Mouse (Mus musculus) embryonic facial prominence, embryonic 13.5 days (tissue): Measurements from ENCODE around the gene Arhgef19. TPM values are rescaled to one million over a fixed set of nuclear protein-coding genes. Genes with fewer than 3 reads are reported as not detected.

ENCODE experiments used
- ATAC-seq: fragments of 200-750 bp; cut with Nextera tagmentation; 2 replicates; pipeline ENCODE4 v1.8.0; 2017; ENCODE audit warnings: low read depth; ENCODE audit not compliant: insufficient number of reproducible peaks, insufficient read depth, low FRiP score, low TSS enrichment
- H3K27ac ChIP-seq: fragments of 300-500 bp; sonication (generic); 2 replicates; pipeline ENCODE4 v1.5.1; 2015; ENCODE audit warnings: moderate library complexity, mild to moderate bottlenecking, inconsistent platforms
- H3K27me3 ChIP-seq: fragments of 300-500 bp; sonication (generic); 2 replicates; pipeline ENCODE4 v1.6.1; 2015; ENCODE audit warnings: mild to moderate bottlenecking, inconsistent platforms
- H3K36me3 ChIP-seq: fragments of 300-500 bp; sonication (generic); 2 replicates; pipeline ENCODE4 v1.6.1; 2015; ENCODE audit warnings: mild to moderate bottlenecking, inconsistent platforms
- H3K4me1 ChIP-seq: fragments of 300-500 bp; sonication (generic); 2 replicates; pipeline ENCODE4 v1.6.1; 2015; ENCODE audit warnings: inconsistent platforms
- H3K4me2 ChIP-seq: fragments of 300-500 bp; sonication (generic); 2 replicates; pipeline ENCODE4 v1.6.1; 2015; ENCODE audit warnings: moderate library complexity, mild to moderate bottlenecking, inconsistent platforms
- H3K4me3 ChIP-seq: fragments of 300-500 bp; sonication (generic); 2 replicates; pipeline ENCODE4 v1.5.1; 2015; ENCODE audit warnings: mild to moderate bottlenecking, inconsistent platforms
- H3K9ac ChIP-seq: fragments of 300-500 bp; sonication (generic); 2 replicates; pipeline ENCODE4 v1.6.1; 2015; ENCODE audit warnings: mild to moderate bottlenecking, inconsistent platforms
- H3K9me3 ChIP-seq: fragments of 300-500 bp; sonication (generic); 2 replicates; pipeline ENCODE4 v1.6.1; 2016; ENCODE audit warnings: inconsistent platforms
- WGBS: fragments of 180-500 bp; shearing (Covaris S2); methylation state at CpG from one replicate; pipeline ENCODE4 v1.1.7; 2015; ENCODE audit warnings: mixed read lengths; 5-methylcytosine and 5-hydroxymethylcytosine counted together
- polyA plus RNA-seq: library from polyadenylated mRNA; unstranded; fragments of >200 nt; fragmentation: Nextera tagmentation; extraction: Ambion mirVana; gene quantifications from 2 replicates; pipeline ENCODE4 v1.2.1, GENCODE M21; 2015

Arhgef19 gene
- polyA plus RNA-seq, 1 experiment from 2014 or later, result 18.9 TPM

DNA sequence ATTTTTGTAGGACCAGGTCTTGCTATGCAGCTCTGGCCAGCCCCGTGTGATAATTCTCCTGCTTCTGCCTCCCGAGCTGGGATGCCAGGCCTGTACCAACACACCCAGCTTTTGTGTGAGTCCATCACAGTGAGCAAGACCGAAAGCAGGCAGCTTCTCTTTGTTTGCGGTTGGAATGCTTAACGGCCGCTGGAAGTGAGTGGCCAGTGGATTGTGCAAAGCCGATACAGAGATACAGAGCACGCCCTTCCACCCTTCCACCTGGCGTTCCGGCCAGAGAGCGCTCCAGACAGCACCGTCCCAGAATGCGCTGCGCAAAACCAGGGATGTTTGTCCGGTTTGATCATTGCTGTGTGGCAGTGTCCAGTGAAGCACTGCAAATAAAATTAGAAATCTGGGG is 40.0 kb downstream of the Arhgef19 start:
- Histone ChIP-seq H3K9me3 (no peaks in the 10 kb centered on the region), H3K4me2 (no peak overlapping the region), H3K27me3 (peaks cover 7% of the 10 kb centered on the region; the same call in 1 of the 2 replicates), H3K36me3 (no peaks in the 10 kb centered on the region), H3K4me3 (no peak overlapping the region), H3K9ac (no peak overlapping the region), H3K4me1 (peaks cover 29% of the 10 kb centered on the region), H3K27ac (no peak overlapping the region)
- ATAC-seq, result no peak
- 73% methylated on average over 15 of the region's 15 CpGs for WGBS

DNA sequence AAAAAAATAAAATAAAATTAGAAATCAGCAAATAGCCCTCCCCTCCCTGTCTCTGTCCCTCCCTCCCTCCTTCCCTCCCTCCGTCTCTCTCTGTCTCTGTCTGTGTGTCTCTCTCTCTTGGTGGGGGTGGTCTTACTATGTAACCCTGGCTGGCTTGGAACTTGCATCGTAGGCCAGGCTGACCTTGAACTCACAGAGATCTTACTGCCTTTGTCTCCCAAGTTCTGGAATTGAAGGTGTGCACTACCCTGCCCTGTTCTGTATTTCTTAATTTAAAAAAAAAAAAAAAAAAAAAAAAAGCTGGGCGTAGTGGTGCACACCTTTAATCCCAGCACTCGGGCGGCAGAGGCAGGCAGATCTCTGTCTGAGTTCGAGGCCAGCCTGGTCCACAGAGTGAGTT is 40.5 kb downstream of the Arhgef19 start:
- Histone ChIP-seq H3K27me3 (peaks cover 7% of the 10 kb centered on the region; the same call in 1 of the 2 replicates), H3K4me3 (no peak overlapping the region), H3K4me1 (peaks cover 24% of the 10 kb centered on the region)

GRCm38 (mm10) chr4:141280471-141280870 is 41.2 kb downstream of the Arhgef19 start:
- H3K4me3 ChIP-seq, result no peak overlapping the region
- no peak overlapping the region for H3K27ac ChIP-seq
- H3K9me3 ChIP-seq, result no peaks in the 10 kb centered on the region
- peaks cover 13% of the 10 kb centered on the region for H3K27me3 ChIP-seq
- ATAC-seq, result no peak
- no peak overlapping the region for H3K4me2 ChIP-seq
- WGBS, result 92% methylated on average over 1 of the region's 1 CpGs
- H3K4me1 ChIP-seq, result peaks cover 23% of the 10 kb centered on the region
- no peaks in the 10 kb centered on the region for H3K36me3 ChIP-seq
- no peak overlapping the region for H3K9ac ChIP-seq

More for the DNA sequence above, 40.5 kb downstream of the Arhgef19 start:
- H3K27ac ChIP-seq, result no peak overlapping the region
- H3K9me3 ChIP-seq, result no peaks in the 10 kb centered on the region
- no peak overlapping the region for H3K4me2 ChIP-seq
- no peak for ATAC-seq
- no peaks in the 10 kb centered on the region for H3K36me3 ChIP-seq
- WGBS, result 91% methylated on average over 6 of the region's 6 CpGs
- H3K9ac ChIP-seq, result no peak overlapping the region

GRCm38 (mm10) chr4:141281153-141281552 is 41.9 kb downstream of the Arhgef19 start:
- Histone ChIP-seq H3K4me3 (no peak overlapping the region), H3K27me3 (peaks cover 18% of the 10 kb centered on the region), H3K9me3 (no peaks in the 10 kb centered on the region), H3K4me1 (peaks cover 23% of the 10 kb centered on the region), H3K9ac (no peak overlapping the region), H3K27ac (no peak overlapping the region), H3K36me3 (no peaks in the 10 kb centered on the region), H3K4me2 (no peak overlapping the region)
- no peak for ATAC-seq
- WGBS, result 30% methylated on average over 6 of the region's 6 CpGs

DNA sequence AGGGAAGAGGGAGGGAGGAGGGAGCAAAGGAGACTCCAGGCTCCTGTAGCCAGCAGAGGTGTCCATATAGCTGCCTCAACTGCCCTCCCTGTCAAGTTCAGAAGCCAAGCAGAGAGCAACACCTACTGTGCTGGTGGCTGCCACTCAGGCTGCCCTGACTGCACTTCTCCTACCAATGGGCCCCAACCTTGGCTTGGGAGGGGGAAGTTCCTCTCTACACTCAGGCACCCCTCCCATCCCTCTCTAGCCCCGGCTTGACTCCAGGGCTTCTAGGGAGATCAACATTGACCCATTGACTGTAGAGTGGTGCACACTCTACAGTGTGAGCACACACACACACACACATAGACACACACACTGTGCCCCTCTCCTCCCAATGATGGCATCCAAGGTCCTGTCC is 42.3 kb downstream of the Arhgef19 start:
- H3K4me1 ChIP-seq, result peaks cover 24% of the 10 kb centered on the region
- peaks cover 22% of the 10 kb centered on the region for H3K27me3 ChIP-seq
- no peak overlapping the region for H3K27ac ChIP-seq
- WGBS, result 43% methylated on average over 1 of the region's 1 CpGs
- ATAC-seq, result no peak
- H3K4me3 ChIP-seq, result no peak overlapping the region
- no peak overlapping the region for H3K9ac ChIP-seq
- no peaks in the 10 kb centered on the region for H3K36me3 ChIP-seq
- H3K9me3 ChIP-seq, result no peaks in the 10 kb centered on the region
- H3K4me2 ChIP-seq, result no peak overlapping the region

GRCm38 (mm10) chr4:141282087-141282486 is 42.8 kb downstream of the Arhgef19 start:
- H3K4me2 ChIP-seq, result no peak overlapping the region
- H3K4me3 ChIP-seq, result no peak overlapping the region
- no peaks in the 10 kb centered on the region for H3K9me3 ChIP-seq
- no peak overlapping the region for H3K9ac ChIP-seq
- WGBS, result 61% methylated on average over 3 of the region's 3 CpGs
- peaks cover 27% of the 10 kb centered on the region for H3K27me3 ChIP-seq
- H3K36me3 ChIP-seq, result no peaks in the 10 kb centered on the region
- H3K4me1 ChIP-seq, result peaks cover 29% of the 10 kb centered on the region
- ATAC-seq, result no peak
- H3K27ac ChIP-seq, result no peak overlapping the region

DNA sequence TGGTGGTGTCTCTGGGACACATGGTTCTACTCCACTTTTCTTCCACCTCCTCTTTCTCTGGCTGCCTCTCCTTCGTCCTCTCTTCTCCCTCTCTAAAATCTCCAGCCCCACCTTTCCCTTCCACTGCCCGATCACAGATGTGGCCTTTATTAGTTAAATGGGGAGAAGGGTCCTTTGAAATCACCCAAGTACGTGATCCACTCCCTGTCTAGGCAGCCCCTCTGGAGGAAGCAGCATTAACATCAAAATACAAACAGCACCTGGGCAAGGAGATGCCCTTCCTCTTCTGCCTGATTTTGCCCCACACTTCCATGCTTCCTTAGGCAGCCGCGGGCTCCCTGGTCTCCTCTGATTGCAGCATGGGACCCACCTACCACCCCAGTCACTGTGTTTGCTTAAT is 43.3 kb downstream of the Arhgef19 start:
- ATAC-seq, result no peak
- Histone ChIP-seq H3K9ac (no peak overlapping the region), H3K4me2 (no peak overlapping the region), H3K27me3 (peaks cover 32% of the 10 kb centered on the region), H3K36me3 (no peaks in the 10 kb centered on the region), H3K4me3 (no peak overlapping the region), H3K9me3 (no peaks in the 10 kb centered on the region), H3K27ac (no peak overlapping the region), H3K4me1 (peaks cover 33% of the 10 kb centered on the region)
- WGBS, result 42% methylated on average over 5 of the region's 5 CpGs

DNA sequence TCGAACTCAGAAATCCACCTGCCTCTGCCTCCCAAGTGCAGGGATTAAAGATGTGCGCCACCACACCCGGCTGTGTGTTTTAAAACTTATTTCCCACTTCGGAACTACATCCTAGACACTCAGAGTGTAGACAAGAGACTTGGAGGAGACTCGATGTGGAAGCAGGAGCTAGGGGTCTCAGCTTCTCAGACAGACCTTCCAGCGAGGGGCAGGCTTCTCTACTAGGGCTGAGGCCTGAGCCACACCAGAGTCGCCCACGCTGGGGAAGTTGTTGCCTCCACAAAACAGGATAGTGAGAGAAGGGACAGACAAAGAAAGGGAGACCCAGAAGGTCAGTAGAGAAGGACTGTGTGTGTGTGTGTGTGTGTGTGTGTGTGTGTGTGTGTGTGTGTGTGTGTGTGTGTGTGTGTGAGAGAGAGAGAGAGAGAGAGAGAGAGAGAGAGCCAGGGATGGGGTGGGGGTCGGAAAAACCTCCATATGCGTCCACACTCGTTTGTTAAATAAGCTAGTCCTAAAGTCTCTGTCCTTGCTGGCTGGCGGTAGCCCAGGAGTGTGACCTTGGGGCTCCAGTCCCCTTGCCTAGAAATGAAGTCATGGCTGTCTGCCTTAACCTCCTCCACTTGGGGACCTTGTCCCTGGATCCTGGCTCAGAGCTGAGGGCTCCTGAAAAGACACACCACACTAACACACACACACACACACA is 44.0 kb downstream of the Arhgef19 start:
- no peak for ATAC-seq
- WGBS, result 59% methylated on average over 12 of the region's 12 CpGs

GRCm38 (mm10) chr4:141283879-141284411 is 44.6 kb downstream of the Arhgef19 start:
- Histone ChIP-seq H3K4me1 (peaks cover 29% of the 10 kb centered on the region), H3K9ac (no peak overlapping the region), H3K9me3 (no peaks in the 10 kb centered on the region), H3K4me3 (no peak overlapping the region), H3K36me3 (no peaks in the 10 kb centered on the region), H3K4me2 (no peak overlapping the region), H3K27ac (no peak overlapping the region), H3K27me3 (peaks cover 45% of the 10 kb centered on the region)
- 22% methylated on average over 8 of the region's 8 CpGs for WGBS
- ATAC-seq, result no peak

More for the DNA sequence above, 44.0 kb downstream of the Arhgef19 start:
- peaks cover 30% of the 10 kb centered on the region for H3K4me1 ChIP-seq
- H3K36me3 ChIP-seq, result no peaks in the 10 kb centered on the region
- no peaks in the 10 kb centered on the region for H3K9me3 ChIP-seq
- H3K4me2 ChIP-seq, result no peak overlapping the region
- H3K9ac ChIP-seq, result no peak overlapping the region
- no peak overlapping the region for H3K4me3 ChIP-seq
- H3K27me3 ChIP-seq, result peaks cover 39% of the 10 kb centered on the region
- no peak overlapping the region for H3K27ac ChIP-seq

DNA sequence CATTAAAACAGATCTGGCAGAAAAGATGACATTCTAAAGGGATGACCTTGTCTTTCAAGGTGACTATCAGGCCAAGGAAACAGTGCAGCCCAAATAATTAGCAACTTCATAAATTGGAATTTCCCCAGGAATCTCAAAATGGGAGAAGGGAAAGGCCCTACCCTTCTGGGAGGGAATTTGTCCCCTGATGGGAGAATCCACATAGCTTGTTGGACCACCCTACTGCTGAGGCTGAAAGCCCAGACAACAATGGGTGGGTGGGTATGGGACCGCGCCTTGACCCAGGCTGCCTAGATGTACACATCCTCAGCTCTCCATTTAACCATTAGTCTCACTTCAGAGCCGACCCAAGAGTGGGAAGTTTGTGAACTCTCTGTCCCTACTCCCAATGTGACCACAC is 45.2 kb downstream of the Arhgef19 start:
- no peak for ATAC-seq
- WGBS, result 71% methylated on average over 3 of the region's 3 CpGs
- Histone ChIP-seq H3K4me2 (no peak overlapping the region), H3K27ac (no peak overlapping the region), H3K9me3 (no peaks in the 10 kb centered on the region), H3K36me3 (no peaks in the 10 kb centered on the region), H3K9ac (no peak overlapping the region), H3K4me1 (peaks cover 29% of the 10 kb centered on the region), H3K27me3 (peaks cover 51% of the 10 kb centered on the region), H3K4me3 (no peak overlapping the region)

DNA sequence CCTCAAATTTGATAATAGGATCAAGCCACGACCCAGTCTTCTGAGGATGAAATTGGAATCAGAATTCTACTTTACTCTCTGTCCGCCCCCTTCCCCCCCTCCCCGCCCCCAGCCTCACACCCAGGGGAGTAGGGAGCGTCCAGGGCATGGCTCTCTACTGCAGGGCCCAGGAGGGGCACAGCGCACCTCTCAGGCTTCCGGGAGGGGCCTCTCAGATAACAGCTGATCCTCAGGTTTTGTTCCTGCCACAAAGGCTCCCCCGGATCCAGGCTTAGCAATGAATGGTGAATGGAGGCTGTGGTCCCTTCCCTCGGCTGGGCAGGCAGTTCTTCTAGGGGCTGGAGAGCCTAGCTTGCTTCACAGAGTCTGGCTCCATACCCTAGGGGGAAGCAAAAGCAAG is 45.8 kb downstream of the Arhgef19 start:
- Histone ChIP-seq H3K4me1 (peaks cover 29% of the 10 kb centered on the region), H3K4me3 (no peak overlapping the region), H3K27me3 (peaks cover 56% of the 10 kb centered on the region), H3K9ac (no peak overlapping the region), H3K27ac (no peak overlapping the region), H3K9me3 (no peaks in the 10 kb centered on the region), H3K4me2 (no peak overlapping the region), H3K36me3 (no peaks in the 10 kb centered on the region)
- ATAC-seq, result no peak
- WGBS, result 14% methylated on average over 8 of the region's 8 CpGs

GRCm38 (mm10) chr4:141286860-141287517 is 47.7 kb downstream of the Arhgef19 start:
- H3K27ac ChIP-seq, result 0 out of 2 replicates have a peak overlapping the region, but pooled peaks have one; percentile 30
- peak overlapping the region; percentile 41 for H3K9ac ChIP-seq
- no peaks in the 10 kb centered on the region for H3K36me3 ChIP-seq
- H3K27me3 ChIP-seq, result peaks cover 75% of the 10 kb centered on the region
- H3K9me3 ChIP-seq, result no peaks in the 10 kb centered on the region
- peaks cover 31% of the 10 kb centered on the region for H3K4me1 ChIP-seq
- ATAC-seq, result peak; percentile 52; the same call in 1 of the 2 replicates
- H3K4me2 ChIP-seq, result peak overlapping the region; percentile 42
- no peak overlapping the region for H3K4me3 ChIP-seq
- 8% methylated on average over 20 of the region's 20 CpGs for WGBS
